Mouse (Mus musculus): Measurements from ENCODE around the gene Olfr1124.

DNA sequence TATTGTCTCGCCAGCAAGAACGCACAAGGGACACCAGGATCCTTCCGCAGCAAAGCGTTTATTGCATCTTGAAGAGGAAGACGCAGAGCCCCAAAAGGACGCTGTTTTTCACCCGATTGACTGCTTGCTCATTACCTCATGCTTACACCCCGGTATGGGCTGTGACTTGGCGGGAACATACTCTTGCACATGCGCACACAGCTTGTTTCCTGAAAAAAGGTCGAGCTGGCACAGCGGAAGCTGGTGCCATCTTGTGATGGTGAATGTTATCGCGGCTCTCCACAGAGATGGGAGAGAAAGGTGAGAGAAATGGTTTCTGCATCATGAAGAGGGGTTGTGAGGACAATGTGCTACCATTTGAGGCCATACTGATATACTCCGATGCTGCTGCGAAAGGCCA is 7.7 kb downstream of the Olfr1124 start:
- TF ChIP-seq CTCF (IDR thresholded peaks at IDR 0.05; ENCODE audit: borderline replicate concordance, insufficient read depth, low read length) (no peak), POLR2A (IDR thresholded peaks at IDR 0.05; ENCODE audit: low read depth, low read length) (no peak)
